Comparison of ENCODE assay signal across 8 mouse cellular contexts in the genomic region with DNA sequence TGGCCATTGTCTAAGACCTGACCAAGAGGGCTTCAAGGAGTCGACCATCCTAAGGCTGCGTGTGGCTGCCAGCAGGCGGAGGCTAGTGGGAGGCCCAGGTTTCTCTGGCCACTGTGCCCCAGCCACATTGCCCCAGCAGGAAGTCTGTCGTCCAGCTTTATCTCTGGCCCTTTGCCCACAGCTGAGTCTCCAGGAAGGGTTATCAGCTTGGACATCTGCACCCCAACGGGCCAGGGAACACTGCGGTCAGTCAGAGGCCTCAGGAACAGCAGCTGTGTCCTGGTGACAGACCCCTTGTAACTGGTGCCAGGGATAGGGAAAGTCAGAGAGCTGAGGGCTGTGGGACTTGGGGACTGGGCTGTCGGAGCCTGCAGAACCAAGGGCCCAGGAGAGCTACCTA.
DNase-seq lines count a peak whose midpoint lies in the region; ATAC-seq and TF ChIP-seq lines count a peak whose summit lies in the region.

No protein-coding gene starts in this region.

- no peak for ATAC-seq in hindbrain, embryonic 13.5 days (ENCODE audit: low FRiP score)
- peak; percentile 16; the same call in 1 of the 2 replicates for ATAC-seq in heart, embryonic 13.5 days (ENCODE audit: extremely low read depth, insufficient number of reproducible peaks, low FRiP score, low TSS enrichment)
- ATAC-seq in limb, embryonic 13.5 days (ENCODE audit: low FRiP score, low read depth): no peak

- H3K4me2 ChIP-seq in hindbrain, embryonic 13.5 days: no peak overlapping the region
- peak overlapping the region; percentile 56; the same call in 1 of the 2 replicates for H3K4me2 ChIP-seq in heart, embryonic 13.5 days
- no peak overlapping the region for H3K4me2 ChIP-seq in limb, embryonic 13.5 days (replicated peaks)

- DNase-seq in hindbrain, embryonic 10.5 days (ENCODE audit: low spot score): no peak
- DNase-seq in adrenal gland, postnatal 10 days: peak; percentile 62
- peak; percentile 84 to 85 for DNase-seq in spleen, postnatal 10 days (ENCODE audit: low spot score in 2 of 2)
- DNase-seq in left cerebral cortex, adult 2 months (ENCODE audit: extremely low spot score in 1 of 2, low spot score in 2 of 2): no peak
- DNase-seq in layer of hippocampus, postnatal 14 days (ENCODE audit: low spot score in 2 of 2): no peak

- no peak overlapping the region for H3K9ac ChIP-seq in hindbrain, embryonic 13.5 days
- peak overlapping the region; percentile 64; the same call in 1 of the 2 replicates for H3K9ac ChIP-seq in heart, embryonic 13.5 days
- H3K9ac ChIP-seq in limb, embryonic 13.5 days: no peak overlapping the region

- TF ChIP-seq CTCF in left cerebral cortex, adult 2 months (IDR thresholded peaks at IDR 0.05): no peak

- H3K27me3 ChIP-seq in hindbrain, embryonic 10.5 days (ENCODE audit: insufficient read depth, poor library complexity, severe bottlenecking): peaks cover 29% of the 10 kb centered on the region
- H3K27me3 ChIP-seq in hindbrain, embryonic 13.5 days: 0 out of 2 replicates have a peak, but pooled peaks cover 5% of the 10 kb centered on the region
- no peaks in the 10 kb centered on the region for H3K27me3 ChIP-seq in heart, embryonic 13.5 days (replicated peaks)
- H3K27me3 ChIP-seq in limb, embryonic 13.5 days: no peaks in the 10 kb centered on the region

- WGBS in hindbrain, embryonic 10.5 days: 62% methylated on average over 7 of the region's 7 CpGs
- 54% methylated on average over 7 of the region's 7 CpGs for WGBS in hindbrain, embryonic 13.5 days
- WGBS in heart, embryonic 13.5 days: 33% methylated on average over 7 of the region's 7 CpGs
- 54% methylated on average over 7 of the region's 7 CpGs for WGBS in limb, embryonic 13.5 days

- no peaks in the 10 kb centered on the region for H3K36me3 ChIP-seq in hindbrain, embryonic 10.5 days
- no peaks in the 10 kb centered on the region for H3K36me3 ChIP-seq in hindbrain, embryonic 13.5 days
- H3K36me3 ChIP-seq in heart, embryonic 13.5 days: no peaks in the 10 kb centered on the region
- H3K36me3 ChIP-seq in limb, embryonic 13.5 days: no peaks in the 10 kb centered on the region

- no peak overlapping the region for H3K4me3 ChIP-seq in hindbrain, embryonic 10.5 days
- H3K4me3 ChIP-seq in hindbrain, embryonic 13.5 days: no peak overlapping the region
- peak overlapping the region; percentile 27; the same call in 1 of the 2 replicates for H3K4me3 ChIP-seq in heart, embryonic 13.5 days
- H3K4me3 ChIP-seq in limb, embryonic 13.5 days: no peak overlapping the region
- H3K4me3 ChIP-seq in left cerebral cortex, adult 2 months: no peak overlapping the region

- peak overlapping the region; percentile 82 for H3K27ac ChIP-seq in hindbrain, embryonic 10.5 days
- no peak overlapping the region for H3K27ac ChIP-seq in hindbrain, embryonic 13.5 days
- H3K27ac ChIP-seq in heart, embryonic 13.5 days (replicated peaks): peak overlapping the region; percentile 92
- peak overlapping the region; percentile 48; the same call in 1 of the 2 replicates for H3K27ac ChIP-seq in limb, embryonic 13.5 days
- H3K27ac ChIP-seq in left cerebral cortex, adult 2 months: no peak overlapping the region

- H3K4me1 ChIP-seq in hindbrain, embryonic 10.5 days (replicated peaks): peaks cover 97% of the 10 kb centered on the region
- peaks cover 64% of the 10 kb centered on the region for H3K4me1 ChIP-seq in hindbrain, embryonic 13.5 days (replicated peaks)
- peaks cover 93% of the 10 kb centered on the region for H3K4me1 ChIP-seq in heart, embryonic 13.5 days
- peaks cover 65% of the 10 kb centered on the region for H3K4me1 ChIP-seq in limb, embryonic 13.5 days

- no peaks in the 10 kb centered on the region for H3K9me3 ChIP-seq in hindbrain, embryonic 10.5 days
- H3K9me3 ChIP-seq in hindbrain, embryonic 13.5 days: no peaks in the 10 kb centered on the region
- H3K9me3 ChIP-seq in heart, embryonic 13.5 days: no peaks in the 10 kb centered on the region
- H3K9me3 ChIP-seq in limb, embryonic 13.5 days: no peaks in the 10 kb centered on the region

- intact Hi-C loops in left cerebral cortex, adult 2 months (cut with DNase I): loop anchor here (5.0 kb wide), 1 partner anchor 117 kb away; no protein-coding TSS in a partner anchor

Comparison
In these comparisons a context has a peak if more than half of its experiments do, and no peak if none do; other contexts are left out.
1. H3K27ac ChIP-seq: peak in hindbrain, embryonic 10.5 days (single experiment), heart, embryonic 13.5 days (single experiment) and limb, embryonic 13.5 days (single experiment); none in hindbrain, embryonic 13.5 days (single experiment) and left cerebral cortex, adult 2 months (single experiment).
2. DNase-seq: peak in adrenal gland, postnatal 10 days (single experiment) and spleen, postnatal 10 days (2 of 2); none in hindbrain, embryonic 10.5 days (single experiment), left cerebral cortex, adult 2 months (0 of 2) and layer of hippocampus, postnatal 14 days (0 of 2).